Comparison of ENCODE assay signal across 9 mouse cellular contexts in genomic region chr19:25635622-25636244, GRCm38 (mm10). TPM values are rescaled to one million over a fixed set of nuclear protein-coding genes. Genes with fewer than 3 reads are reported as not detected.
DNase-seq lines count a peak whose midpoint lies in the region; ATAC-seq and TF ChIP-seq lines count a peak whose summit lies in the region.
"Had no signal": no experiment of that assay in that cellular context is flagged by ENCODE, and none has a peak within 500 bp of the region (broad histone marks: within the 10 kb centered on the region; RNA-seq: fewer than 3 reads in every experiment).

No protein-coding gene starts in this region.

- H3K4me1 ChIP-seq in E14TG2a.4 (replicated peaks; ENCODE audit: low read depth, low read length): no peaks in the 10 kb centered on the region
- H3K4me1 ChIP-seq in heart, embryonic 14.5 days (ENCODE audit: control insufficient read depth in 2 of 2, insufficient read depth in 2 of 2, low read length in 2 of 2): no peaks in the 10 kb centered on the region
- H3K4me1 ChIP-seq in liver, embryonic 11.5 days (replicated peaks; ENCODE audit: control insufficient read depth, insufficient read depth, low read length): no peaks in the 10 kb centered on the region
- H3K4me1 ChIP-seq in neural tube, embryonic 13.5 days (replicated peaks): 0 out of 2 replicates have a peak, but pooled peaks cover 4% of the 10 kb centered on the region

- TF ChIP-seq POLR2A in brain, embryonic 14.5 days (IDR thresholded peaks at IDR 0.05; ENCODE audit: borderline replicate concordance, extremely low read depth, insufficient read depth, insufficient read length, poor library complexity, severe bottlenecking): no peak

- no peaks in the 10 kb centered on the region for H3K36me3 ChIP-seq in E14TG2a.4 (ENCODE audit: insufficient read depth, low read length)
- no peaks in the 10 kb centered on the region for H3K36me3 ChIP-seq in heart, embryonic 14.5 days (ENCODE audit: control insufficient read depth, insufficient read depth, low read length)
- no peaks in the 10 kb centered on the region for H3K36me3 ChIP-seq in liver, embryonic 11.5 days (ENCODE audit: control insufficient read depth, insufficient read depth, low read length)
- no peaks in the 10 kb centered on the region for H3K36me3 ChIP-seq in neural tube, embryonic 13.5 days

- DNase-seq in brain, embryonic 14.5 days (ENCODE audit: low read depth): peak; percentile 89
- peak; percentile 9 for DNase-seq in fibroblast of lung, adult 2 months (ENCODE audit: low read depth)
- peak; percentile 83 for DNase-seq in kidney, postnatal 10 days
- peak; percentile 68 for DNase-seq in liver, embryonic 11.5 days (ENCODE audit: low spot score)
- peak; percentile 41 to 69 for DNase-seq in urinary bladder, postnatal 4 days (ENCODE audit: low spot score in 2 of 2)

- no peak for ATAC-seq in heart, embryonic 14.5 days (ENCODE audit: insufficient number of reproducible peaks, insufficient read depth, low FRiP score, low read depth)
- no peak; the same call in 1 of the 2 replicates for ATAC-seq in liver, embryonic 11.5 days (replicated peaks; ENCODE audit: low FRiP score)
- peak; percentile 84 for ATAC-seq in neural tube, embryonic 13.5 days (ENCODE audit: low read depth)

- H3K4me3 ChIP-seq in E14TG2a.4 (replicated peaks; ENCODE audit: low read length): no peak overlapping the region
- peak overlapping the region; percentile 22 to 31 for H3K4me3 ChIP-seq in heart, embryonic 14.5 days (ENCODE audit: control insufficient read depth in 1 of 2, insufficient read depth in 1 of 2, low read depth in 1 of 2, low read length in 2 of 2)
- H3K4me3 ChIP-seq in liver, embryonic 11.5 days (ENCODE audit: low read depth, low read length): no peak overlapping the region
- peak overlapping the region; percentile 35 for H3K4me3 ChIP-seq in neural tube, embryonic 13.5 days

- H3K9ac ChIP-seq in heart, embryonic 14.5 days (ENCODE audit: low read length): peak overlapping the region; percentile 44; the same call in 1 of the 2 replicates
- H3K9ac ChIP-seq in liver, embryonic 11.5 days (ENCODE audit: low read depth, low read length): no peak overlapping the region
- peak overlapping the region; percentile 62 for H3K9ac ChIP-seq in neural tube, embryonic 13.5 days

- H3K4me2 ChIP-seq in heart, embryonic 14.5 days (ENCODE audit: low read length): peak overlapping the region; percentile 64
- H3K4me2 ChIP-seq in liver, embryonic 11.5 days: peak overlapping the region; percentile 40
- H3K4me2 ChIP-seq in neural tube, embryonic 13.5 days: peak overlapping the region; percentile 56

- H3K27ac ChIP-seq in heart, embryonic 14.5 days (replicated peaks in 1 of 2; ENCODE audit: control insufficient read depth in 1 of 2, insufficient read depth in 1 of 2, low read depth in 2 of 2, low read length in 2 of 2): no peak overlapping the region
- H3K27ac ChIP-seq in liver, embryonic 11.5 days (ENCODE audit: low read depth, low read length): no peak overlapping the region
- H3K27ac ChIP-seq in neural tube, embryonic 13.5 days (replicated peaks): no peak overlapping the region

- H3K27me3 ChIP-seq in E14TG2a.4 (ENCODE audit: insufficient read depth, low read length): 0 out of 2 replicates have a peak, but pooled peaks cover 2% of the 10 kb centered on the region
- no peaks in the 10 kb centered on the region; the same call in 1 of the 2 replicates for H3K27me3 ChIP-seq in heart, embryonic 14.5 days (ENCODE audit: control insufficient read depth, insufficient read depth, low read length)
- H3K27me3 ChIP-seq in liver, embryonic 11.5 days (replicated peaks; ENCODE audit: control insufficient read depth, insufficient read depth, low read length): no peaks in the 10 kb centered on the region
- H3K27me3 ChIP-seq in neural tube, embryonic 13.5 days: peaks cover 12% of the 10 kb centered on the region

- WGBS in heart, embryonic 14.5 days: 14% methylated on average over 22 of the region's 22 CpGs
- WGBS in liver, embryonic 11.5 days: 15% methylated on average over 22 of the region's 22 CpGs
- 11% methylated on average over 22 of the region's 22 CpGs for WGBS in neural tube, embryonic 13.5 days

- peak; percentile 87 for TF ChIP-seq CTCF in E14TG2a.4 (conservative IDR thresholded peaks at IDR 0.05; ENCODE audit: low read length)
- peak; percentile 100 for TF ChIP-seq CTCF in brain, embryonic 14.5 days (IDR thresholded peaks at IDR 0.05; ENCODE audit: borderline replicate concordance, extremely low read depth, insufficient read depth, insufficient read length)

- no peaks in the 10 kb centered on the region for H3K9me3 ChIP-seq in E14TG2a.4 (ENCODE audit: low read length)
- no peaks in the 10 kb centered on the region for H3K9me3 ChIP-seq in heart, embryonic 14.5 days (ENCODE audit: control insufficient read depth, low read length)
- H3K9me3 ChIP-seq in liver, embryonic 11.5 days (ENCODE audit: control insufficient read depth, low read length): no peaks in the 10 kb centered on the region
- H3K9me3 ChIP-seq in neural tube, embryonic 13.5 days: no peaks in the 10 kb centered on the region

RNA-seq across cellular contexts. Expression of gene Dmrt3, which starts 25.6 kb away (rescaled TPM):
- polyA plus RNA-seq in brain, embryonic 14.5 days (2012; rRNA removed): 2.1 and 7.2 TPM in 2 replicates
- polyA plus RNA-seq in heart, embryonic 14.5 days (2014; fragmentation: Nextera tagmentation; extraction: Ambion mirVana): 0.11 TPM in 1 of 2 replicates, not detected in the other
- 0.08 TPM in 1 of 2 replicates, not detected in the other for polyA plus RNA-seq in liver, embryonic 11.5 days (2014; fragmentation: Nextera tagmentation; extraction: Ambion mirVana)
- polyA plus RNA-seq in neural tube, embryonic 13.5 days (2015; fragmentation: Nextera tagmentation; extraction: Ambion mirVana): 2.0 and 2.7 TPM in 2 replicates
- polyA plus RNA-seq: gonadal fat pad, adult 2 months had no signal

RNA-seq across cellular contexts. Expression of gene Dmrt2, which starts 36.5 kb away (rescaled TPM):
- 0.67 and 1.3 TPM in 2 replicates for polyA plus RNA-seq in brain, embryonic 14.5 days (2012; rRNA removed)
- polyA plus RNA-seq in heart, embryonic 14.5 days (2014; fragmentation: Nextera tagmentation; extraction: Ambion mirVana): 0.13 and 0.59 TPM in 2 replicates
- 0.73 and 1.2 TPM in 2 replicates for polyA plus RNA-seq in liver, embryonic 11.5 days (2014; fragmentation: Nextera tagmentation; extraction: Ambion mirVana)
- 0.33 and 2.8 TPM in 2 replicates for polyA plus RNA-seq in neural tube, embryonic 13.5 days (2015; fragmentation: Nextera tagmentation; extraction: Ambion mirVana)

Comparison
In these comparisons a context has a peak if more than half of its experiments do, and no peak if none do; other contexts are left out.
1. H3K4me3 ChIP-seq: peak in heart, embryonic 14.5 days (2 of 2) and neural tube, embryonic 13.5 days (single experiment); none in E14TG2a.4 (single experiment) and liver, embryonic 11.5 days (single experiment).
2. DNase-seq: peak in every context shown above with its lines; median percentile 89 in brain, embryonic 14.5 days; 83 in kidney, postnatal 10 days; 68 in liver, embryonic 11.5 days; 55 in urinary bladder, postnatal 4 days; 9 in fibroblast of lung, adult 2 months.
3. Peak in every context shown above with its lines, with median percentiles within 50 percentile points of each other: H3K4me2 ChIP-seq.